Mouse (Mus musculus) large intestine, adult 2 months (tissue): ENCODE results near the gene Mtus2. TPM values are rescaled to one million over a fixed set of nuclear protein-coding genes. Genes with fewer than 3 reads are reported as not detected.

Source experiments
- DNase-seq: peaks from one replicate; pipeline ENCODE4 v3.0.0-alpha.2; 2012; ENCODE audit warnings: low read depth, low spot score
- WGBS: fragments of 180-500 bp; shearing (Covaris S2); methylation state at CpG from one replicate; pipeline ENCODE4 v1.1.7; 2018; 5-methylcytosine and 5-hydroxymethylcytosine counted together
- polyA plus RNA-seq: library from polyadenylated mRNA; depleted of rRNA; stranded (reverse); fragments of >200 nt; gene quantifications from 2 replicates; pipeline ENCODE4 v1.2.3, GENCODE M21; 2012

Mtus2 gene
- polyA plus RNA-seq, 1 experiment, result 2.2 TPM

GRCm38 (mm10) chr5:148026401-148027349, 69.6 kb downstream of the Mtus2 start:
- no peak for DNase-seq
- WGBS, result 58% methylated on average over 26 of the region's 26 CpGs

DNA sequence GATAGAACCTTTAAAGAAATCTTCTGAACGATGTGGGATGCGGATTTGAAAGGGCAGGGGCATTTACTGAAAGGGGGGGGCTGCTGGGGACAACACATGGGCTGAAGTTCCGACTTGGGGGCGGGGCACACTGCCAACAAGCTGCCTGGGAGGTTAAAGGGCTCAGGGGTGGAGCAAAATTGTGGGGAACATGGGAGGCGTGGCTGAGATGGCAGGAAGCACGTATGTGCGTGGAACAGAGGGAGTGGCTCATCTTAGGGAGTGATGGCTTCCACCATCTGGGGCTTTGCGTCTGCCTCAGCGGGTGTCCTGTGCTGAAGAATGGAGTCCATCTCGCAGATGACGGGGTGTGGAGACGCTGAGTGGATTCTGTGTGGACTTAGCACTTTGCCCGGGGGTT, 70.9 kb downstream of the Mtus2 start:
- 69% methylated on average over 13 of the region's 13 CpGs for WGBS
- no peak for DNase-seq

- WGBS, result 89% methylated on average over 7 of the region's 7 CpGs
- no peak for DNase-seq
Measured at GRCm38 (mm10) chr5:148041661-148042060, 84.5 kb downstream of the Mtus2 start.

DNA sequence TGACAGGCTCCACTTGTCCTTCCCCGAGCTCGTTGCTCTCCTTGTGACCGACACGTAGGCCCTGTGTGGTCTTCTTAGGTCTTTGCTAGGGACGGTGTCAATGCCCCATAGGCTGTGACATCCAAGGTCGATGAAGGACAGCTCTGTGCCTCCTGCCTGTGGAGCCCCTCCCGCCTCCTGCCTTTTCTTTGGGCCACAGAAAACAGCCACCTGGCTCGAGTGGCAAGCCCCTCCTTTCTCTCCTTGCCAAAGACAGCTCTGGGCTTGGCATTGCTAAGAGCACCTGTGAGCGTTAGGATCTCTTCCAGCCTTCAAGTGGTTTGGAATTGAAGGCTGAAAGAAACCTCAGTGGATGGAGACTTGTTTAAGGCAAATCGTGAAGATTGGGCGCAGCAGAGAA, 91.1 kb downstream of the Mtus2 start:
- 76% methylated on average over 11 of the region's 11 CpGs for WGBS
- no peak for DNase-seq

GRCm38 (mm10) chr5:148049304-148049703, 92.2 kb downstream of the Mtus2 start:
- 94% methylated on average over 2 of the region's 2 CpGs for WGBS
- no peak for DNase-seq

DNA sequence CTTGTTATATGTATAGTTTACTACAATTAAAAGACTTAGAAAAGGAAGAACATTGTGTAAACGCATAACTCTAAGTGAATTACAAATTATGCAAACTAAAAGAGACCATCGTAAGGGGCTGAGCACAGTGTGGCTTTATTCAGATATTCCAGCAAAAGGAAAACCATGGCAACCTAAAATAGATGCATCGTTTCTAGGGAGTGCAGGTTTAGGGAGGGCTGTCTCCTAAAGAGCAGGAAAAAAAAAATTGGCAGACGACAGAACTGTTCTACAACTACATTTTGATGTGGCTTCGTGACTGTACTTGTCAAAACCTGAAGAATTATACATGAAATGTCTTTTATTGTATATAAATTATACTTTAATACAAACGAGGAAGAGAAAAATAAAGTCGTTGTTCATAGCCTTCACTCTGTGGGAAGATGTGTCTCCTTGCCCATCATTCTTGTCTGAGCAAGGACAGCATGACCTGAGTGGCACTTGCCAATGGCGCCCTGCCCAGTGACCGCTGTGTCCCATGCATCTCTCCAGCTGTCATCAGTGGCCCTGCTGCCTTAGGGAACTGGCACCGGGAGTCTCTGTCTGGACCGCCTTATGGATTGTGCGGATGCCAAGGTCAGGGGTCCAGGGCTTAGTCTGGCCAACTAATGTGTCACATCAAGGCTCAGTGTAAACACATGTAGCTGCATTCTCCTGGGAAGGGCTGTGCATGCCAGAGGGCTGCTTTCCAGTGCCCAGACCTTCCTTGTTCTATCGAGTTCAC, 95.9 kb downstream of the Mtus2 start:
- DNase-seq, result no peak
- WGBS, result 67% methylated on average over 13 of the region's 13 CpGs

DNA sequence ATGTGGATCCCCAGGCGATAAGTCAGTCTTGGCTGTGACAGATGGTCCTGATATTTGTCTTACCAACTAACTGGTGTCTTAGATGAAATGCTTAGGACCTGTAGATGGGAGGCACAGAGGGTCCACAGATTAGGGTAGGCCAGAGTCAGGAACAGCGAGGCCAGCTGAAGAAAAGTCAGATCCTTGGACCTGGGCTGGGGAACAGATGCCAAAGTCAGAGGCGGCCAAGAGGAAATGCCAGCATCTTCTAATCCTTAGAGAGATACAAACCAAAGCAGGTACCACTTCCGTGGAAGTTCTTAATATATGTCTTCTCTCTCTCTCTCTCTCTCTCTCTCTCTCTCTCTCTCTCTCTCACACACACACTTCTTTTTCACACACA, 96.5 kb downstream of the Mtus2 start:
- DNase-seq, result no peak
- WGBS, result 73% methylated on average over 4 of the region's 4 CpGs

GRCm38 (mm10) chr5:148056831-148057230, 99.7 kb downstream of the Mtus2 start:
- DNase-seq, result no peak
- WGBS, result 74% methylated on average over 1 of the region's 1 CpGs

DNA sequence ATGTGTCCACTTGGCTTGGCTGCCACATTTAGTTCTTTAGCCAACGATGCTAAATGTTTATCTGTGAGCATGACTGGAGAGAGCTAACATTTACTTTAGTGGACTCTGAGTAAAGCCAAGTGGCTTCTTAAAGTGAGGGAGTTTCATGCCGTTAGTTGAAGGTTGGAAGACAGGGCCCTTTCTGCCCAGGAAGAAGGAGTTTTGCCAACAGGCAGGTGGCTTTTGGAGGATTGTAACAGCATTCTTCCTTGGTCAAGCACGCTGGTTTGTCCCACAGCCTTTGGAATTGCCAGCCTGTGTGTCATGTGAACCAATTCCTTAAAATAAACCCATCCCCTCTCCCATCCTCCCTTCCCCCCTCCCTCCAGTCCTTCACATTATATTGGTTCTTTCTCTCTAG, 100.3 kb downstream of the Mtus2 start:
- WGBS, result 34% methylated on average over 3 of the region's 3 CpGs
- no peak for DNase-seq

GRCm38 (mm10) chr5:148059339-148059738, 102.2 kb downstream of the Mtus2 start:
- WGBS, result 66% methylated on average over 3 of the region's 3 CpGs
- DNase-seq, result no peak

- 84% methylated on average over 4 of the region's 4 CpGs for WGBS
- DNase-seq, result no peak
Measured at GRCm38 (mm10) chr5:148061869-148062268, 104.7 kb downstream of the Mtus2 start.

GRCm38 (mm10) chr5:148063745-148064144, 106.6 kb downstream of the Mtus2 start:
- WGBS, result 83% methylated on average over 3 of the region's 3 CpGs
- DNase-seq, result no peak

- 66% methylated on average over 5 of the region's 5 CpGs for WGBS
- no peak for DNase-seq
Measured at GRCm38 (mm10) chr5:148065251-148065650, 108.1 kb downstream of the Mtus2 start.

DNA sequence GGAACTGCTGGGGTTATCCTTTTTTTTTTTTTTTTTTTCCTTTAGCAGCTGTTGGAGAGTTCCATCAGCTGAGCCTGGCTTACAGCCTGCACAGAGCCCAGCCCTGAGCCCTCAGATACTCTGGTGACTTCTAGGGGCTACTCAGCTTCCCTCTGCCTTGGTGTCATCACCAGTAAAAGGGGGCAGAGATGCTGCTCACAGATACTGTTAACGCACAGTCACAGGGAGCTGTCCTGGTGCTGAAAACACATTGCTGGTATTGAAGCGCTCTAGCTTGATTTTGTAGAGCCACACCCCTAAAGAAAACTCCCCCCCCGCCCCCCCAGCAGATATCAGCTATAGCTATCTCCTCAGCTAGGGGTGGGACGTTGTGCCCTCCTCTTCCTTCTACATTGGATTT, 112.8 kb downstream of the Mtus2 start:
- 15% methylated on average over 4 of the region's 4 CpGs for WGBS
- DNase-seq, result no peak

DNA sequence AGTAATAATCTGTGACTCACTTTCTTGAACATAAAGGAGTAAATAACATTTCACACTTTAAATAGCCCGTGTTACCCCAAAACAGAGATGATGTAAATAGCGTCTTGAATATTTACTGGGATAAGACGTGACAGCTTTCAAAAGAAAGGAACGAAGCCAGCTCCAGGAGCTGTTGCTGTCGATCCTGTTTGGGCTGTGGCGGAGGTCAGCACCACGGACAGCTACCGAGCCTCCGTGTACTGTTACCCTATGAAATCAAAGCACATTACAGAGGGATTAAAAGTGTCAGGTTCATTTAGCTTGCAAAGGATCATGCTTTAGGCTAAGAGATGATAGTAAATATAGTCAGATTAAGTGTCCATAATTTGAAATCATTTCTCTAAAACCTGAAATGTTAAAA, 114.7 kb downstream of the Mtus2 start:
- no peak for DNase-seq
- 9% methylated on average over 9 of the region's 9 CpGs for WGBS

GRCm38 (mm10) chr5:148073461-148073860, 116.3 kb downstream of the Mtus2 start:
- 93% methylated on average over 5 of the region's 5 CpGs for WGBS
- DNase-seq, result no peak

GRCm38 (mm10) chr5:148079732-148080131, 122.6 kb downstream of the Mtus2 start:
- DNase-seq, result no peak
- 86% methylated on average over 3 of the region's 3 CpGs for WGBS

GRCm38 (mm10) chr5:148083541-148083940, 126.4 kb downstream of the Mtus2 start:
- WGBS, result 95% methylated on average over 1 of the region's 1 CpGs
- DNase-seq, result no peak

- WGBS, result 86% methylated on average over 5 of the region's 5 CpGs
- no peak for DNase-seq
Measured at GRCm38 (mm10) chr5:148084766-148085165, 127.6 kb downstream of the Mtus2 start.

DNA sequence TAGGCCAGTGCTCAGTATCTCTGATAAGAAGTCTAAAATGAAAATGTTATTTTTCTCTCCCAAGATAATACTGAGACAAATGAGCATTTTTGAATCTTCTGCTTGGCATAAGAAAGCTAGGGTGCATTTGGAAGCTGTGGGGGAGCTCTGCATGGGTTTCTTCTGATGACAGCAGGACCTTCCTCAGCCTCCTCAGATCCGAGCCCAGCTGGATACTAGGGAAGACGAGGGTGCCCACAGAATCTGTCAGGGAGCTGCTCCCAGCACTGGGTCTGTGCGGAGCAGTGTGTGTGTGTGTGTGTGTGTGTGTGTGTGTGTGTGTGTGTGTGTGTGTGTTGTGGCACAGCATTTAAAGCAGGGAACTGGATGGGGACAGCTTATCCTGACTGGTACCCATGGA, 130.7 kb downstream of the Mtus2 start:
- DNase-seq, result no peak
- WGBS, result 80% methylated on average over 3 of the region's 3 CpGs
